Mouse (Mus musculus) ES-Bruce4 (cell line): ENCODE measurements at regions not wholly inside any gene's neighbourhood (a gene's known extent, or its start where the extent isn't known, plus 50 kb on each side); places are given as distances from the start of the nearest gene placed in this dataset.
"Not testable (repeated sequence)": the region's sequence is repeated elsewhere in the genome, so short reads cannot be mapped to it uniquely, and the experiment has no call there.

Experiments
- CTCF ChIP-seq: IDR thresholded peaks from one replicate; pipeline ENCODE4 v1.8.1; 2011; ENCODE audit warnings: low read depth, low read length
- EP300 ChIP-seq: IDR thresholded peaks from 2 replicates; pipeline ENCODE4 v1.6.1; 2011; ENCODE audit warnings: low read depth, low read length; ENCODE audit not compliant: insufficient read depth
- POLR2A ChIP-seq: IDR thresholded peaks from one replicate; pipeline ENCODE4 v1.8.1; 2011; ENCODE audit warnings: low read length; ENCODE audit not compliant: insufficient read depth

DNA sequence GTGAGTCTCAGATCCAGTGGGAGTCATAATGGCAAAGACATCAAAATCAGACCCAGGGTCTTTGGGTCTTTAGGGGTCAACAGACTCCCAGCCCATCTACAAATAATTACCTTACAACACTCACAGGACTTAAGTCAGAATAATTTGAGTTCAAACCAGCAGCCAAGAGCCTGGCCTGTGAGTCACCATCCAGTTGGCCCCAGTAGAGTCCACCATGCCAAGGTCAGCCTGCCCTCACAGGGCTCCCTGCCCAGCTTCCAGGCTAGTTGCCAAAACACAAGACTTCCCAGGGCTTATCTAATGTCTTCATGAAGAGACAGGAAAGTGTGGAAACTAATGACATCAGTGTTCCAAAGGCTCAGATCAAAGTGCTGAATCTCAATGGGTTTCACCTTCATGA, 81.9 kb downstream of the Gm8765 start:
- not testable (repeated sequence) for TF ChIP-seq CTCF, EP300, POLR2A
